Mouse (Mus musculus) CH12.LX (cell line): ENCODE data around the gene Man2a1.

Experiments used
- CTCF ChIP-seq, 2 experiments: IDR thresholded peaks in 1 of 2; conservative IDR thresholded peaks in 1 of 2; 2 replicates each; pipeline ENCODE4 v1.5.1; 2011 to 2012; ENCODE audit warnings: low read depth in 2 of 2, low read length in 2 of 2, improper control_type of control experiment in 1 of 2, inconsistent platforms in 1 of 2, mild to moderate bottlenecking in 1 of 2, moderate library complexity in 1 of 2
- ETS1 ChIP-seq: conservative IDR thresholded peaks from 2 replicates; pipeline ENCODE4 v1.6.1; 2012; ENCODE audit warnings: low read depth, mild to moderate bottlenecking, inconsistent platforms, low read length, improper control_type of control experiment, moderate library complexity
- MAX ChIP-seq: IDR thresholded peaks from 2 replicates; pipeline ENCODE4 v1.6.1; 2011; ENCODE audit warnings: low read length, improper control_type of control experiment
- POLR2A ChIP-seq: IDR thresholded peaks from 2 replicates; pipeline ENCODE4 v1.6.1; 2011; ENCODE audit warnings: low read depth, mild to moderate bottlenecking, improper control_type of control experiment, low read length
- ZMIZ1 ChIP-seq: IDR thresholded peaks from 2 replicates; pipeline ENCODE4 v1.6.1; 2012; ENCODE audit warnings: low read depth, mild to moderate bottlenecking, inconsistent platforms, low read length, improper control_type of control experiment

- TF ChIP-seq MAX, result peak; percentile 64; the same call in 1 of the 2 replicates
- no peak for TF ChIP-seq POLR2A
- peak in 1 of 2 experiments; percentile 51; a peak in 2 of 4 replicates for TF ChIP-seq CTCF (conservative IDR thresholded peaks at IDR 0.05 in 1 of 2, IDR thresholded peaks at IDR 0.05 in 1 of 2; ENCODE audit: low read depth in 2 of 2, low read length in 2 of 2)
- no peak for TF ChIP-seq ZMIZ1
- TF ChIP-seq ETS1, result peak; percentile 66; the same call in 1 of the 2 replicates
Measured at GRCm38 (mm10) chr17:64764175-64765122, 163.9 kb downstream of the Man2a1 start.
